Mouse (Mus musculus) monocyte, adult 2 months (primary cell): ENCODE data around the gene Atp5h.

Source experiments
- DNase-seq, 2 experiments: peaks; one replicate each; pipeline ENCODE4 v3.0.0; 2022; ENCODE audit warnings: low spot score in 2 of 2, low read depth in 1 of 2

Atp5h gene

GRCm38 (mm10) chr11:115439326-115439725 lies 19.6 kb upstream of the Atp5h start:
- peak in 1 of 2 experiments; percentile 28 for DNase-seq

GRCm38 (mm10) chr11:115437571-115438122 lies 17.9 kb upstream of the Atp5h start:
- no peak for DNase-seq

- DNase-seq = no peak
Measured at GRCm38 (mm10) chr11:115435596-115436337, 16.0 kb upstream of the Atp5h start.

- no peak for DNase-seq
Measured at GRCm38 (mm10) chr11:115433342-115433741, 13.6 kb upstream of the Atp5h start.

GRCm38 (mm10) chr11:115432814-115433213 lies 13.1 kb upstream of the Atp5h start:
- no peak for DNase-seq

- DNase-seq = no peak
Measured at GRCm38 (mm10) chr11:115430561-115430960, 10.8 kb upstream of the Atp5h start.

- DNase-seq = no peak
Measured at GRCm38 (mm10) chr11:115429307-115429706, 9.5 kb upstream of the Atp5h start.

- DNase-seq = peak in 1 of 2 experiments; percentile 33
Measured at GRCm38 (mm10) chr11:115427482-115428331, 7.9 kb upstream of the Atp5h start.

- DNase-seq = no peak
Measured at GRCm38 (mm10) chr11:115425671-115426070, 5.9 kb upstream of the Atp5h start.

- DNase-seq = no peak
Measured at GRCm38 (mm10) chr11:115424666-115425065, 4.9 kb upstream of the Atp5h start.

GRCm38 (mm10) chr11:115423091-115423490 lies 3.3 kb upstream of the Atp5h start:
- no peak for DNase-seq

- no peak for DNase-seq
Measured at GRCm38 (mm10) chr11:115421972-115422371, 2.2 kb upstream of the Atp5h start.

- DNase-seq = no peak
Measured at GRCm38 (mm10) chr11:115421328-115421727, 1.6 kb upstream of the Atp5h start.

- DNase-seq = no peak
Measured at GRCm38 (mm10) chr11:115420336-115421190, 801 bp upstream of the Atp5h start.

- DNase-seq = no peak
Measured at GRCm38 (mm10) chr11:115409556-115409955, 10.2 kb downstream of the Atp5h start.

GRCm38 (mm10) chr11:115408266-115408920 lies 11.4 kb downstream of the Atp5h start:
- no peak for DNase-seq

GRCm38 (mm10) chr11:115406858-115407401 lies 12.8 kb downstream of the Atp5h start:
- DNase-seq = no peak

- DNase-seq = no peak
Measured at GRCm38 (mm10) chr11:115405723-115406122, 14.0 kb downstream of the Atp5h start.

- DNase-seq = peak; percentile 61 to 76
Measured at GRCm38 (mm10) chr11:115403338-115404124, 16.2 kb downstream of the Atp5h start, which contains the start of gene Mrpl58. Gene Mrpl58 (plus strand): TSS chr11:115403752.
